Mouse (Mus musculus) liver, adult 2 months (tissue): ENCODE measurements around the gene Creb5.

Experiments used
- CTCF ChIP-seq: fragments of 200-500 bp; IDR thresholded peaks from 2 replicates; pipeline ENCODE4 v1.5.1; 2011; ENCODE audit warnings: low read depth, low read length, control low read depth
- POLR2A ChIP-seq: fragments of 200-500 bp; IDR thresholded peaks from 2 replicates; pipeline ENCODE4 v1.6.1; 2011; ENCODE audit warnings: low read length, control low read depth; ENCODE audit not compliant: insufficient read depth; ENCODE audit errors: extremely low read depth

DNA sequence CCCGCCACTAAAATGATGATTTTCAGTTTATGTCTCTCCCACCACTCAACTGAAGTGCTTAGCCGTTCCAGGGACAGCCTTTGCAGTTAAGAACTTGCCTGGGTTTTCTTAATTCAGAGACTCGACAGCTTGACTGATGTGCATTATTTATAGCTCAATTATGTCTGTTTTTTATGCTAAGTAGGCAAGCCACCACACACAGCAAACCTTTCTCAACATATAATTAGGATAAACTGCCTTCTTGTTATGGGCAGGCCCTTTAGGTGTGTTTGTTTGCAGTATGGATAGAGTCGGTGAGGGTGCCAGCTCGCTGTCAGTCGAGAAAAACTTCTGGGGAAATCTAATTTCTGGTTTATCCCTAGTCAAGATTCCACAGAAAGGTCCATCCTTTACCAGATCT, 409.4 kb downstream of the Creb5 start:
- TF ChIP-seq POLR2A (no peak), CTCF (no peak)
